In genomic region chr11:24149462-24150220, GRCm38 (mm10) we compare ENCODE assay signal across 14 mouse cellular contexts.
DNase-seq lines count a peak whose midpoint lies in the region; ATAC-seq and TF ChIP-seq lines count a peak whose summit lies in the region.
"Had no signal": no experiment of that assay in that cellular context is flagged by ENCODE, and none has a peak within 500 bp of the region (broad histone marks: within the 10 kb centered on the region; RNA-seq: fewer than 3 reads in every experiment).

No protein-coding gene starts in this region.

- H3K9ac ChIP-seq in liver, embryonic 15.5 days = no peak overlapping the region
- H3K9ac ChIP-seq: embryonic facial prominence, embryonic 12.5 days; limb, embryonic 15.5 days had no signal

- ATAC-seq in liver, embryonic 15.5 days (ENCODE audit: insufficient read depth) = no peak
- ATAC-seq: forebrain, embryonic 14.5 days; hindbrain, embryonic 16.5 days had no signal

- H3K27me3 ChIP-seq in liver, embryonic 15.5 days = no peaks in the 10 kb centered on the region
- H3K27me3 ChIP-seq: embryonic facial prominence, embryonic 12.5 days; limb, embryonic 15.5 days; megakaryocyte, embryonic 14.5 days had no signal

- H3K36me3 ChIP-seq in liver, embryonic 15.5 days (replicated peaks) = peaks cover 30% of the 10 kb centered on the region
- H3K36me3 ChIP-seq: limb, embryonic 15.5 days had no signal

- no peak overlapping the region for H3K4me3 ChIP-seq in layer of hippocampus, adult 2 months
- no peak overlapping the region for H3K4me3 ChIP-seq in liver, embryonic 15.5 days (replicated peaks)
- H3K4me3 ChIP-seq: embryonic facial prominence, embryonic 12.5 days; limb, embryonic 15.5 days; megakaryocyte, embryonic 14.5 days had no signal

- no peak for DNase-seq in layer of hippocampus, adult 2 months (ENCODE audit: low spot score in 2 of 2)
- DNase-seq in layer of hippocampus, postnatal 36 days = no peak
- peak; percentile 2 for DNase-seq in adipocyte (ENCODE audit: low spot score)
- peak; percentile 52 for DNase-seq in adrenal gland, postnatal 10 days
- DNase-seq in lung, postnatal 25 days (ENCODE audit: low spot score) = no peak
- no peak for DNase-seq in thymus, postnatal 0 days (ENCODE audit: low spot score)
- DNase-seq: cerebellum, adult 9-10 months; gastrocnemius, postnatal 36 days had no signal

- H3K4me2 ChIP-seq in liver, embryonic 15.5 days = no peak overlapping the region
- H3K4me2 ChIP-seq: embryonic facial prominence, embryonic 12.5 days; limb, embryonic 15.5 days had no signal

- WGBS in liver, embryonic 15.5 days (ENCODE audit: insufficient replicate concordance) = 73% methylated on average over 9 of the region's 9 CpGs

- H3K27ac ChIP-seq in layer of hippocampus, adult 2 months = peak overlapping the region; percentile 95; the same call in 1 of the 2 replicates
- 0 out of 2 replicates have a peak overlapping the region, but pooled peaks have one; percentile 25 for H3K27ac ChIP-seq in liver, embryonic 15.5 days (replicated peaks)
- H3K27ac ChIP-seq: embryonic facial prominence, embryonic 12.5 days; limb, embryonic 15.5 days had no signal

- no peaks in the 10 kb centered on the region for H3K9me3 ChIP-seq in liver, embryonic 15.5 days (replicated peaks)
- H3K9me3 ChIP-seq: embryonic facial prominence, embryonic 12.5 days; limb, embryonic 15.5 days; megakaryocyte, embryonic 14.5 days had no signal

- H3K4me1 ChIP-seq in liver, embryonic 15.5 days (replicated peaks) = peaks cover 62% of the 10 kb centered on the region

- no peak for TF ChIP-seq CTCF in layer of hippocampus, adult 2 months (conservative IDR thresholded peaks at IDR 0.05)

Comparison
In these comparisons a context has a peak if more than half of its experiments do, and no peak if none do; other contexts are left out.
1. DNase-seq: peak in adipocyte (single experiment) and adrenal gland, postnatal 10 days (single experiment); none in layer of hippocampus, adult 2 months (0 of 2), layer of hippocampus, postnatal 36 days (0 of 2), lung, postnatal 25 days (single experiment) and thymus, postnatal 0 days (single experiment).